Mouse (Mus musculus) heart, embryonic 16.5 days (tissue): ENCODE measurements around the gene Iqsec3. TPM values are rescaled to one million over a fixed set of nuclear protein-coding genes. Genes with fewer than 3 reads are reported as not detected.

Source experiments
- ATAC-seq: fragments of 200-750 bp; cut with Nextera tagmentation; replicated peaks from 2 replicates; pipeline ENCODE4 v1.8.0; 2017; ENCODE audit warnings: moderate number of reproducible peaks; ENCODE audit not compliant: insufficient read depth, low FRiP score; ENCODE audit errors: extremely low read depth
- H3K27ac ChIP-seq: fragments of 300-500 bp; sonication (generic); 2 replicates; pipeline ENCODE4 v1.5.1; 2014; ENCODE audit warnings: mild to moderate bottlenecking, low read length, control low read depth, moderate library complexity
- H3K27me3 ChIP-seq: fragments of 300-500 bp; sonication (generic); 2 replicates; pipeline ENCODE4 v1.6.1; 2014; ENCODE audit warnings: low read length, mixed read lengths; ENCODE audit not compliant: control insufficient read depth, insufficient read depth
- H3K36me3 ChIP-seq: fragments of 300-500 bp; sonication (generic); 2 replicates; pipeline ENCODE4 v1.6.1; 2014; ENCODE audit not compliant: control insufficient read depth, insufficient read depth
- H3K4me1 ChIP-seq: fragments of 300-500 bp; sonication (generic); 2 replicates; pipeline ENCODE4 v1.6.1; 2014; ENCODE audit warnings: low read length, mixed read lengths; ENCODE audit not compliant: control insufficient read depth, insufficient read depth
- H3K4me2 ChIP-seq: fragments of 300-500 bp; sonication (generic); 2 replicates; pipeline ENCODE4 v1.6.1; 2014; ENCODE audit warnings: low read depth, mild to moderate bottlenecking, control low read depth, low read length
- H3K4me3 ChIP-seq: fragments of 300-500 bp; sonication (generic); 2 replicates; pipeline ENCODE4 v1.5.1; 2014; ENCODE audit warnings: mild to moderate bottlenecking, control low read depth, low read length
- H3K9ac ChIP-seq: fragments of 300-500 bp; sonication (generic); 2 replicates; pipeline ENCODE4 v1.6.1; 2014; ENCODE audit warnings: low read length, control low read depth
- H3K9me3 ChIP-seq: fragments of 300-500 bp; sonication (generic); replicated peaks from 2 replicates; pipeline ENCODE4 v1.6.1; 2016; ENCODE audit warnings: low read length; ENCODE audit not compliant: control insufficient read depth
- whole genome bisulfite sequencing: fragments of 180-500 bp; shearing (Covaris S2); extraction: QIAGEN DNeasy Blood & Tissue Kit; methylation state at CpG from one replicate; pipeline ENCODE4 v1.1.7; 2014; 5-methylcytosine and 5-hydroxymethylcytosine counted together
- polyA plus RNA-seq: library from polyadenylated mRNA; unstranded; fragments of >200 nt; fragmentation: Nextera tagmentation; extraction: Ambion mirVana; gene quantifications from 2 replicates; pipeline ENCODE4 v1.2.1, GENCODE M21; 2015

Iqsec3 gene
- polyA plus RNA-seq, 1 experiment from 2014 or later = not detected

GRCm38 (mm10) chr6:121424403-121424802, 49.1 kb downstream of the Iqsec3 start:
- Histone ChIP-seq H3K9ac (no peak overlapping the region), H3K4me1 (no peaks in the 10 kb centered on the region), H3K9me3 (no peaks in the 10 kb centered on the region), H3K4me2 (no peak overlapping the region), H3K27me3 (peaks cover 19% of the 10 kb centered on the region), H3K27ac (no peak overlapping the region), H3K4me3 (no peak overlapping the region), H3K36me3 (no peaks in the 10 kb centered on the region)
- no peak for ATAC-seq
- WGBS = 30% methylated on average over 12 of the region's 12 CpGs

GRCm38 (mm10) chr6:121412558-121413297, 60.8 kb downstream of the Iqsec3 start:
- Histone ChIP-seq H3K4me1 (no peaks in the 10 kb centered on the region), H3K27ac (no peak overlapping the region), H3K9me3 (no peaks in the 10 kb centered on the region), H3K4me2 (peak overlapping the region; percentile 6; the same call in 1 of the 2 replicates), H3K4me3 (no peak overlapping the region), H3K9ac (no peak overlapping the region), H3K36me3 (no peaks in the 10 kb centered on the region), H3K27me3 (peaks cover 51% of the 10 kb centered on the region)
- 1% methylated on average over 45 of the region's 46 CpGs for WGBS
- ATAC-seq = no peak

GRCm38 (mm10) chr6:121407571-121408011, 65.9 kb downstream of the Iqsec3 start:
- Histone ChIP-seq H3K4me1 (no peaks in the 10 kb centered on the region), H3K9me3 (no peaks in the 10 kb centered on the region), H3K4me3 (no peak overlapping the region), H3K27me3 (peaks cover 24% of the 10 kb centered on the region), H3K9ac (no peak overlapping the region), H3K4me2 (no peak overlapping the region), H3K27ac (no peak overlapping the region), H3K36me3 (no peaks in the 10 kb centered on the region)
- no peak for ATAC-seq
- WGBS = 56% methylated on average over 5 of the region's 5 CpGs

- no peak for ATAC-seq
- WGBS = 88% methylated on average over 8 of the region's 8 CpGs
- no peaks in the 10 kb centered on the region for H3K9me3 ChIP-seq
- no peak overlapping the region for H3K27ac ChIP-seq
- no peaks in the 10 kb centered on the region for H3K4me1 ChIP-seq
- no peak overlapping the region for H3K4me3 ChIP-seq
- no peak overlapping the region for H3K9ac ChIP-seq
- H3K36me3 ChIP-seq = no peaks in the 10 kb centered on the region
- peaks cover 5% of the 10 kb centered on the region; the same call in 1 of the 2 replicates for H3K27me3 ChIP-seq
- H3K4me2 ChIP-seq = no peak overlapping the region
Observed at GRCm38 (mm10) chr6:121405311-121405710, 68.2 kb downstream of the Iqsec3 start.

GRCm38 (mm10) chr6:121402661-121403244, 70.7 kb downstream of the Iqsec3 start:
- H3K4me3 ChIP-seq = no peak overlapping the region
- H3K9me3 ChIP-seq = no peaks in the 10 kb centered on the region
- no peak overlapping the region for H3K27ac ChIP-seq
- H3K36me3 ChIP-seq = no peaks in the 10 kb centered on the region
- H3K4me2 ChIP-seq = no peak overlapping the region
- H3K4me1 ChIP-seq = no peaks in the 10 kb centered on the region
- no peak for ATAC-seq
- no peaks in the 10 kb centered on the region for H3K27me3 ChIP-seq
- no peak overlapping the region for H3K9ac ChIP-seq
- 88% methylated on average over 8 of the region's 8 CpGs for WGBS

- 74% methylated on average over 14 of the region's 14 CpGs for WGBS
- no peak overlapping the region for H3K4me3 ChIP-seq
Observed at GRCm38 (mm10) chr6:121401826-121402660, 71.4 kb downstream of the Iqsec3 start.

GRCm38 (mm10) chr6:121401140-121401539, 72.3 kb downstream of the Iqsec3 start:
- Histone ChIP-seq H3K4me3 (no peak overlapping the region), H3K36me3 (no peaks in the 10 kb centered on the region), H3K27ac (no peak overlapping the region), H3K4me2 (no peak overlapping the region), H3K27me3 (no peaks in the 10 kb centered on the region), H3K9me3 (no peaks in the 10 kb centered on the region), H3K4me1 (no peaks in the 10 kb centered on the region), H3K9ac (no peak overlapping the region)
- no peak for ATAC-seq
- WGBS = 84% methylated on average over 6 of the region's 6 CpGs

More at GRCm38 (mm10) chr6:121401826-121402660, 71.4 kb downstream of the Iqsec3 start:
- no peak for ATAC-seq
- Histone ChIP-seq H3K9ac (no peak overlapping the region), H3K9me3 (no peaks in the 10 kb centered on the region), H3K36me3 (no peaks in the 10 kb centered on the region), H3K4me2 (no peak overlapping the region), H3K27ac (no peak overlapping the region), H3K27me3 (no peaks in the 10 kb centered on the region), H3K4me1 (no peaks in the 10 kb centered on the region)

- no peak for ATAC-seq
- H3K36me3 ChIP-seq = no peaks in the 10 kb centered on the region
Observed at GRCm38 (mm10) chr6:121392610-121393252, 80.7 kb downstream of the Iqsec3 start.

More at GRCm38 (mm10) chr6:121392610-121393252, 80.7 kb downstream of the Iqsec3 start:
- H3K4me3 ChIP-seq = no peak overlapping the region
- H3K9me3 ChIP-seq = peaks cover 3% of the 10 kb centered on the region; the same call in 1 of the 2 replicates
- H3K27ac ChIP-seq = no peak overlapping the region
- 74% methylated on average over 4 of the region's 4 CpGs for WGBS
- H3K9ac ChIP-seq = no peak overlapping the region
- H3K27me3 ChIP-seq = 0 out of 2 replicates have a peak, but pooled peaks cover 3% of the 10 kb centered on the region
- H3K4me2 ChIP-seq = no peak overlapping the region
- no peaks in the 10 kb centered on the region for H3K4me1 ChIP-seq
